Mouse (Mus musculus): ENCODE results near the gene Wasl.

Wasl gene

DNA sequence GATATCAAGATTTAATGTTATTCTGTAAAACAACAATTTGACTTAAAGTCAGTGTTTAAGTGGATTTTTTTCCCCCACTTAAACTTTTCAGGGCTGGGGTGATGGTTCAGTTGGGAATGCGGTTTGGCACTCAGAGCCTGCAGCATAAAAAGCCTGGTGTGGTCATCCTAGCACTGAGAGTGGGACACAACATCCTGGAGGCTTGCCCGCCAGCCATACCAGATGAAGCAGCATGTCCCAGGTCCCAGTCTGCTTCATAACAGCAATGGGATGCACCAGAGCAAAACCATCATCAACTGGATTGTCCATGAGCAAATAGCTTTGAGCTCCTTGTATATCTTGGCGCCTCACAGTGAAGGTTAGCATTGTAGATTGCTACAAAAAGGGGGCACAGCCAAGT lies 56.1 kb downstream of the Wasl start:
- in situ Hi-C loops (cut with MboI; ENCODE audit: unreplicated experiment in 2 of 2) = no loop called here

DNA sequence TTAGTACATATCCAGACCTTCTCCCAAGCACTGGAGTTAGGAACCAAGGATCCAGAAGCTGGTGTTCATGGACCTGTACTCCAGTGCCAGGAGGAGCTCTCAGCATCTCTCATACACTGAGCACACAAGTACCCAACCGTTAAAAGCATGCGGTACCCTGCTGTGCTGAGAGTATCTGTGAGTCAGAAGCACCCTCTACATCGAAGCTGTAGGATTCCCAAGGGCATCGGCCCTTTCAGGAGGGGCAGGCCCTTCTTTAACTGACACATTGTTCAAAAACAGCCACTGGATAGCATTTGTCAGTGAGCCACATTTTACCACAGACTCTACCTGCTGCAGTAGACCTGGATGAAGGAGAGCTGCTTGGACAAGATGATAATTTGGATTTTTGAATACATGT lies 56.7 kb downstream of the Wasl start:
- in situ Hi-C loops (cut with MboI; ENCODE audit: unreplicated experiment in 2 of 2) = no loop called here

DNA sequence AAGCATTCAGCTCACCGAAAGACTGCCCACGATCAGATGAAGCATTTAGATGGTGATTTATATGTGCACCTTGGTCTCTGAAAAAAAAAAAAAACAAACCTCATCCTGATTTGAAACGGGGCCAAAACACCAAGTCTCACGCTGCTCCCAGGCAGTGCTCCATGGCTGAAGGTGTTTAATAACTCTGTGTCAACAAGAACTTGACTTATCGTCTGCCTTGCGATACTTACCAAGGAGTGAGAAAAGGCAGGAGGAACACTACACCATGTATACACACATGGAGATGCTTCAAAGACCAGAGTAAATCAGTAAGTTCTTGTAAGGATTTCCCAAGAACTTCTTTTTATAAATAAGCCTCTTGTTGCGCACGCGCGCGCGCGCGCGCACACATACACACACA lies 57.3 kb downstream of the Wasl start:
- in situ Hi-C loops (cut with MboI; ENCODE audit: unreplicated experiment in 2 of 2) = no loop called here

DNA sequence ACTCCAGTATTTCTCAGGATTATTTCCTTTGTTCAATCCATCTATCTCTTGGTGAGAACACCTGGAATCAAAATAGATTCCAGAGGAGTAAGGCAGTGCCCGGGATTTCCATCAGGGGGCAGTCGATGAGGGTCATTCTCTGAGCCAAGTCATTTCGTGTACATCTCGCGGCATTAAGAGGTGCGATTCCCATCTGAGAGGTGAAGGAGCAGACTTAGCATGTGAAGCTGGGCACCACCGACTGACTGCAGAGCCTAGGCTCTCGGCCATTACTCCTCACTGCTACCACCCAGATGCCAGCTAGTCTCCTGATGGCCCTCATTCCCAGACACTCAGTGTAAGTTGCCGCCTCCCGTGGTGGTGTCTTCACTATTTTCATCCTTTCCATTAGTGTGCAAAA lies 58.3 kb downstream of the Wasl start:
- in situ Hi-C loops (cut with MboI; ENCODE audit: unreplicated experiment in 2 of 2) = no loop called here

DNA sequence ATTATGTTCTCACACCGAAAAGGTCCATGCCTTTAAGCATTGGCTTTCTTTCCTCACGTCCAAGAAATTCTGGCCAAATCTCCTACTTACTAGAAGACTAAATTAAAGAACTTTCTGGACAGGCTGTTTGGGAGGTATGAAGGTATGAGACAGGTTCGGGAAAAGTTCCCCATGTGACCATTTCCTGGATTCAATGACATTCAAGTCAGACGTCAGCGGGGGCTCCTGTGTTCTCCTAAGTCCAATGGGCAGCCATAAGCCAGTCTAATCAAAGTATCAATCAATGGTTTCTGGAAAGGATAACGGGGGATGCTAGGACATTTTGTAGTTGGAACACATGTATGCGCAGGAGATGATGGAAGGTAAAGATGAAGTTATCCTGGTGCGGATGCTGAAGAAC lies 59.2 kb downstream of the Wasl start:
- in situ Hi-C loops (cut with MboI; ENCODE audit: unreplicated experiment in 2 of 2) = no loop called here

DNA sequence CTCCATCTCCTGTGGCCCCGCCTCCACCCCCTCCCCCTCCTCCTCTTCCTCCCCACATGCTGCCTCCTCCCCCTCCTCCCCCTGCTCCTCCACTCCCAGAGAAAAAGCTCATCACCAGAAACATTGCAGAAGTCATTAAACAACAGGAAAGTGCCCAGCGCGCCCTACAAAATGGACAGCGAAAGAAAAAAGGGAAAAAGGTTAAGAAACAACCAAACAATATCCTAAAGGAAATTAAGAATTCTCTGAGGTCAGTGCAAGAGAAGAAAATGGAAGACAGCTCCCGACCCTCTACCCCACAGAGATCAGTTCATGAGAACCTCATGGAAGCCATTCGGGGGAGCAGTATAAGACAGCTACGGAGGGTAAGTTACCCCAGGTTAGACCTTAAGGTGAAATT lies 60.5 kb downstream of the Wasl start:
- in situ Hi-C loops (cut with MboI; ENCODE audit: unreplicated experiment in 2 of 2) = no loop called here

DNA sequence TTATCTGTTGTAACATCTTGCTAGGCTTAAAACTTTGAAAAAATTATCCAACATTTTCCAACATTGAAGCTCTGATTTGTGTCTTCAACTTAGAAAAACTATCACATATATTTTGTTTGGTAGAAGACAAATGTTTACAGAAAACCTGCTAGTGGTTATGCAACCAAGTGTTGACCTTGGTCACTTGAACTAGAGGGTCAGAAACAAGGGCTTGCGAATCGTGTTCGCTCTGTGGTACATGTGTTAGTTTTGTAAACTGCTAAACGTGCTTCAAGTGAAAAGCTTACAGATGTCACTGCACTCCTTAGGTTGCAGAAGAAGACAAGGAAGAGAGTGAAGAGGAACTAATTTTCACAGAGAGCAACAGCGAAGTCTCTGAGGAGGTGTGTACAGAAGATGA lies 61.8 kb downstream of the Wasl start:
- in situ Hi-C loops (cut with MboI; ENCODE audit: unreplicated experiment in 2 of 2) = no loop called here

DNA sequence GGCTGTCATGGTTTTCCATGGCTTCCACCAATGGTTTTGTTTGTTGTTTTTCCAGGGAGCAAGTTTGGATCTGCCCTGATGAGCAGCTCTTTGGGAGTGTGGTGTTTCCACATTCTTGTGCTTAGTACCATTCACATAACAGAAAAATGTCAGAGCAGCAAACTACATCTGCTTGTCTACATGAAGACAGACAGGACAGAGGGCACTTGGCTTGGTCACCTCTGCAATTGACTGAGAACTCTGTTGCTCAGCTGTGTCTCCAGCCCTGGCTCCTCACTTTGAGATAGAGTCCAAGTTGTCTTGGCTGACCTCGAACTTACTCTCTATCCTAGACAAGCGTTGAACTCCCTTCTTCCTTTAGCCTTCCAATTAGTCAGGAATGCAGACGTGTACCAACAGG lies 62.5 kb downstream of the Wasl start:
- in situ Hi-C loops (cut with MboI; ENCODE audit: unreplicated experiment in 2 of 2) = no loop called here

DNA sequence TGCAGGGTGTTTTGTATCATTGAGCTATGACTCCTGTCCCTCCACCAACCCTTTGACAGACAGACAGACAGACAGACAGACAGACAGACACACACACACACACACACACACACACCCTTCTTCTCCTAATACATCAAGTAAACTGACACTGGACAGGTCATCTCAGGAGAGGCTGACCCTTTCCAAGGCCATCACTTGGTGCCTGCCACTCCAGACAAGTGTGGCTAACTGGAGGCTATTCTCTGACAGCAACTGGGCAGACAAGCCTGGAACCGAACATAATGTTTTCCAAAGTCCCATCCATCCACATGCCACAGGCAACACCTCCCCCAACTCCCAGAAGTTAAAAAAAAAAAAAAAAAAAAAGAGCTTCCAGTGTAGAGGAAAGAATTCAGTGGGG lies 63.1 kb downstream of the Wasl start:
- in situ Hi-C loops (cut with MboI; ENCODE audit: unreplicated experiment in 2 of 2) = no loop called here

DNA sequence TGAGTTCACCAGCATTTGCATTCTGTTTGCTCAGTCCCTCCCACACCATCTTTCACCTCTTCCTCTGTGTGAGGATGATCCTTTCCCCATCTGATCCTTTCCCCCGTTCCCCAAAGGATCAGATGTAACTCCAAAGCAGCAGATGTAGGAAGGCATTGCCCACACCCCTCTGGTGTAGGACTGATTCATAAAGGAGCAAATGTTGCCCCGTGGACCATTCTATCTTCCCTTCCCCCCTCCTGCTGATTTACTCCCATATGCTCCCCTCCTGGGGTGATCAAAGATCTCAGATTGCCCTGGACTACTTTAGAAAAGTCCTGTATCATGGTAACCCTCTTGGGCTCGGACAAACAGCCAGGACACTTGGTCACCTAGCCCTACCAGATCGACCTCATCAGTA lies 64.1 kb downstream of the Wasl start:
- in situ Hi-C loops (cut with MboI; ENCODE audit: unreplicated experiment in 2 of 2) = no loop called here

DNA sequence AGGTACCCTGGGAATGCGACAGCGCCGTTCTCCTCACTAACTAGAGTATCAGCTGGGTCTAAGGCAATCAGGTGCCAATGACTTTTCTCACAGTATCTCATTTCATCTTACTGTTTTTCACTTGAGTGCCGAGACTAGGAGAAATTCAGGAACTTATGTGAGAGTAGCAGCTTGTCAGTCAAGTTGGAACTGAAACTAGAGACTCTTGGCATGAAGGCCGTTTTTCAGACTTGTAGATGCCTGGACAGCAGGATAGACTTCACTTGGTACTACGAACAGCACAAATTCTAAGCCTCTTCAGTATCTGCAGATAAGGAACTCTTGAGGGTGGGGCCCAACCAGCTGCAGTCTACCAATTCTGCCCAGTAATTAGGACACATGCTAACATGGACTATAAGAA lies 64.7 kb downstream of the Wasl start:
- in situ Hi-C loops (cut with MboI; ENCODE audit: unreplicated experiment in 2 of 2) = no loop called here

DNA sequence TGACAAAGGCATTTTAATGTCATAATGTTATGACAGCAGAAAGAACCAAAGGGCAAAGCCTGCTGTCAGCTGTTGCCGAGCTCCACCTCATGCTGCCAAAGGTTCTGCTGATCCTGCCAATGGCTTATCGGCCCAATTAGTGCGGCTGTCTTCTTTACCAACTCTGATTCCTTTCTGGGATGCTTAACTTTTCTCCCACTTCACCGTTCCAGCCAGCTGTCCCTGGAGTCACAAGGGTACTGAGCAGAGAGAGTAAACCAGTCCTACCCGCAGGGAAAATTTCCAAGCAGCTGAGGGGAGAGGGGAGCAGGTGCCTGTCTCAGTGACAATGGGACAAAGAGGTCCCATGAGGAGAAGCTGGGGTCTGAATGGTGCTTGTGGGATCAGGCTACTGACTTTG lies 65.2 kb downstream of the Wasl start:
- in situ Hi-C loops (cut with MboI; ENCODE audit: unreplicated experiment in 2 of 2) = no loop called here

DNA sequence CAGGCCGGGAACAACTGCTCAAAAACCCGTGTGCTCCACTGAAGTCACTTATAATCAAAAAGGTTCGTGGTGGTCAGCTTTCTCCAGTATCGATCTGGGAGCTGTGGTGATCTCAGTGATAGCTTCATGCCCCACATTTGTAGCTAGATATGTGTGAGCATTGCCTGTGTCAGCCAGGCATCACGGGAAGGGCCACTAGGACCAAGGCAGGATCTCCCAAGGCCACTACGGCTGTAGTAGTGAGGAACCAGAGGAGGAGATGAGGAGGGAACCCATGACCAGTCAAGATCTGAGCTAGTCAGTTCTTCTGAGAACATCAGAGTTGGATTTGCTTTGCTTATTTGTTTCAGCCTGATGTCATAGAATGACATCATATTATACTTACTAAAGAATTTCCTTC lies 65.6 kb downstream of the Wasl start:
- in situ Hi-C loops (cut with MboI; ENCODE audit: unreplicated experiment in 2 of 2) = no loop called here

DNA sequence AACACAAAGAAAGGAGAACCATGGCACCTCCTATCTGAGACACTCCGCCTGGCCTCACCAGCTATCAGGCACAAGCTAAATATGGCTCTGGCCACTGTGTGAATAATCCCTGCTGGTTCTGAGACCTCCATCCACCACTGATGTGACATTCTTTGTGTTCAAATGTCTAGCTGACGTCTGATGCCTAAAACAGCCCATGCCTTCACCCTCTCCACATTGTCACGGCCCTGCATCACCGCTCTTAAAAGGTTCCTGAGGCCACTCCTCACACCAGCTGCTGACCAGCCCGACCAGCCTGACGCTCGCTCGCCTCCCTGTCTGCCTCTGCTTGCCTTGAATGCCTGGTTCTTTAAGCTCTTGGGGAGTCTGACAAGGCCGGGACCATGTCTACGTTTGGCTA lies 67.3 kb downstream of the Wasl start, which contains the start of gene Lmod2:
Gene Lmod2, plus strand, starts transcription at position 263 of the 400 bp plus-strand sequence.
- in situ Hi-C loops (cut with MboI; ENCODE audit: unreplicated experiment in 2 of 2) = no loop called here

DNA sequence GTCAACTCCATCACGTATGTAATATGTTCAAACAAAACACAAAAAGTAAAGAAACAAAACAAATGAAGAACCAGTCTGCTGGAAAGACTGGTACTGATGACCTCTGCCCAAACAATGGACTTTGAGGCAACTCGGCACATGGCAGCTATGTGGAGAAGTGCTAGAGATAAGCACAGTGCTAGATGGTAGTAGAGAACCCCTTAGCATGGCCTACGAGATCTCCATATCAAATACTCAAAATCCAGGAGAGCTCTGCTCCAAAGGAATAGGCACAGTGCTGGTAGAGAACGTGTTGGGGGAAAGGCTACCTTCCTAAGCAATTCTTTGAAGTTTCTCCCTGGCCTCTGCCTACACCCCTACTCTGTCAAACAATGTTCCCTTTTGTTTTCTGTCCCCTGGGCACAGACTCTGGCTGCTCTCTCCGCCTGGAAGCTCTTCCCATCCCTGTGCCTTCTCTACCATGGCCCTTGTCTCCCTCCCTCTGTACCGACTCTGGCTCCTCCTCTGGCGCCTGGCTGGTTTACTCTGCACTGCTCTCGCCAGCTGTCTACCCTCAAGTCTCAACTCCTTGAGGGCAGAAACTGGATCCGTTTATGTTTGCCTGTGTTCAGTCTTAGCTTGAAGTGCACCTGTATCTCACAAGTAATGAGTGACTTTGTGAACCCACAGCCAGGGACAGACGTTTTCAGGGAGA lies 73.1 kb downstream of the Wasl start:
- in situ Hi-C loops (cut with MboI; ENCODE audit: unreplicated experiment in 2 of 2) = no loop called here

DNA sequence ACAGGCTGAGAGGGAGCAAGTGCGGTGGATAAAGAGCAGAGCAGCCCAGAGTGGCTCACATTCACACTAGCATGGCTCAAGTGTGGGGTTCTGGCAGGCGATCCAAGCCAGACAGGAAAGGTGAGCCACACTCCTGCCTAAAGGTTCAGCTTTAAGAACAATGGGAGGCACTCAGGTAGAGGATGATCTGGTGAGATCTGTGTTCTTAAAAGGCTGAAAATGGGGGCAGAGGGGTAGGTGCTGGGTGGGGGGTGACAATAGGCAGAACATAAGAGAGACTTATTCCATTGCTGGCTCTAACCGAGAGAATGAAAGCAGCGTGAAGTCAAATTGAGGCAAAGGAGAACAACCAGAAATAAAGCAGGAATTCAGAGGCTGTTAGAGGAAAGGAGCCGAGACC lies 74.5 kb downstream of the Wasl start:
- in situ Hi-C loops (cut with MboI; ENCODE audit: unreplicated experiment in 2 of 2) = no loop called here

DNA sequence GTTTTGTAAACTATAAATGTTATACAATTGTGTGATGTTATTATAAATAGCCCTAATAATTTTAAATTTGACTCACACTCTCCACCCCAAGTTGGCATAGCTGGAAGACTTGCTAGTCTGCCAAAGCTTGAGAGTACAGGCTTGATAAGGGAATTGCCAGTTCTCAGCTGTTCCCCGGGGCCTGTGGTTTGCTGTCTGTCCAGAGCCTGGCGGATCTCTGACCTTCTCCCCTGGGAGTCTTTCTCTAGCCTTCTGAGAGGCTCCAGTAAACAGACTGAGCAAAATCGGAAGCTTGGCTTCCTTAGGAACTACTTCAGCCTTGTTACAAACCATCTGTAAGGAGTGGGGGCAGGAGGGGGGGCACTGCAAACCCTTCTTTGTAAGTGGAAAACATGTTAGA lies 77.9 kb downstream of the Wasl start:
- in situ Hi-C loops (cut with MboI; ENCODE audit: unreplicated experiment in 2 of 2) = no loop called here

DNA sequence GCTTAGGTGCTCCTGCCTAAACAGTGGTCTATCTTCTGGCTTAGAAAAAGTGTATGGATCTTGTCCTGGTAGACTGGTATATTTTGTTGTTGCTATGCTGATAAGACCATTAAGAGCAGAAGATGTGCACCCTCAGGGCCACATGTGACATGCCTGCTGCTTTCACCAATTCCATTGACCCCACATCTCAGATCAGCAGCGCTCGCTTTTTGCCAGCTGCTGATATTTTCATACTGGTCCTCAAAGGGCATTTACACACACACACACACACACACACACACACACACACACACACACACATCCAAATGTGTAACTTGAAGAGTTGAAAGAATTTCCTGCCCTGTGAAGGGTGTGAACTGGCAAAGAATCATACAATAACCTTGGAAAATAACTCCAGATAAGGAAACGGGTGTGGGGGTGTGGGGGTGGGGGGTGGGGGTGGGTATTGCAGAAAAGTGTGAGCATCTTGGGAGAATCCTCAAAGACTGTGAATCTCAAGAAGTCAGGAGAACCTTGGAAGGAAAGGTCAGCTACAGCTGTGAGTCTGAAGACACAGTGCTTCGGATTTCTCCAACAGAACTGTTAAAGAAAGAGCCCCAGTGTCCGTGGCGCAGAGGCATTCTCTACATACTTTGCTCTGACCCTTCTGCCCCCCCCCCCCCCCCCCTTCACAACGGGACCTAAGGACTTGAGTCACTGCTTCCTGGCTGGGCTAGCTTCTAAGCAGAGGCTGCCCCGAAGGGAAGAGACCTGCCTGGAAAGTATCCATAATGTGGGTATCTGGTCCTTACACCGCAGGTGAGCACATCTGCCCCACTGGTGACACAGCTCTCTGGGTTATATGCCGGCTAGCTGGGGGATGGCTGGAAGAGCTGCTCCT lies 79.1 kb downstream of the Wasl start:
- in situ Hi-C loops (cut with MboI; ENCODE audit: unreplicated experiment in 2 of 2) = no loop called here

DNA sequence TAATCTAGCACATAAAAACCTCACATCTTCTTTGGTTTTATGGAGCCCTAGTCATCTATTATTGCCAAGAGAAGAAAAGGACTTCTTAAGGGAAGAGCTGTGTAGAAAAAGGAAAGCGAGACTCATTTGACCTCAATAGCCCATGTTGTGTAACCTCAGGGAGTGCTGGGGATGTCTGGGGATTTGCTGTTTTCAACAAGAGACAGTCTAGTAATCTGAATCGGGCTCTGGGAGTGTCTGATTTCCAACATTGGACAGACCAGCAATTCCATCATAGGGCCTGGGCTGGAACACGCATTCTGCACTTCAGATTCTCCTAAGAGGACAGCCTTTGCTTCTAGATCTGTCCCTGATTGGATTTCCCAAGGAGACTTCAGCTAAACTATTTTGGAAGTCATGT lies 81.4 kb downstream of the Wasl start:
- in situ Hi-C loops (cut with MboI; ENCODE audit: unreplicated experiment in 2 of 2) = no loop called here

DNA sequence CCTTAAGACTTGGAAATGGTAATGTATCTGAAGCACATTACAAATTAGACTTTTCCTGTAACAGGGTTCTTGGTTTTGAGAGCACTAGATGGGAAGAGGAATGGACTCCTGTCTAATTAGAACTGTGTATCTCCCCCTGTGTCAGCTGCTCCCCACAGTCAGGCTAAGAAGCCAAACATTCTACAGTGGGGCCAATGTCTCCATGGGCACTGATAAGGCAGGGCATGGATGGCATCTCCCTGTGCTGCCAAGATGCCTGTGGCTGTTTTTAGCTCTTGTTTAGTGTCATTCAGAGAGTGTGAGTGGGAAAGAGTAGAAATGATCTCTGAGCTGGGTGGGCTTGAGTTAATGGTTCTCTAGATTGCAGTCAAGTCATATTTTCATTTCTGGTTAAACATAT lies 91.5 kb downstream of the Wasl start:
- in situ Hi-C loops (cut with MboI; ENCODE audit: unreplicated experiment in 2 of 2) = no loop called here

DNA sequence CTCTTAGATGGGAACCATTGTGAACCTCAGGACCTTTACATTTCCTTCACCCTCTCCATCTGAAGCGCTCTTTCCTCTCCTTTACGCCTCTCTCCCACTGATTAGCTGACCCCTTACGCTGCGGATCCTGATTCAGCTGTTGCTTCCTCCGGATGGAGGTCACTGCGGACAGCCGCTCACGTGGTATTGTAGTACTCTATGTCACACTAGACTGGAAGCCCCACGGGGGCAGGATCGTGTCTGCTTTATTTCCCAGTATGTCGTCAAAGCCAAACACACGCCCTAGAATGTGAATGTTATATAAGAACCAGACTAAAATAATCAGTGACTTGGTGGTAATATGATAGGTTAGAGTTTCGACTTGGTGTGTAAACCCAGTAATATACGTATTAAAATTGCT lies 92.4 kb downstream of the Wasl start:
- in situ Hi-C loops (cut with MboI; ENCODE audit: unreplicated experiment in 2 of 2) = no loop called here

DNA sequence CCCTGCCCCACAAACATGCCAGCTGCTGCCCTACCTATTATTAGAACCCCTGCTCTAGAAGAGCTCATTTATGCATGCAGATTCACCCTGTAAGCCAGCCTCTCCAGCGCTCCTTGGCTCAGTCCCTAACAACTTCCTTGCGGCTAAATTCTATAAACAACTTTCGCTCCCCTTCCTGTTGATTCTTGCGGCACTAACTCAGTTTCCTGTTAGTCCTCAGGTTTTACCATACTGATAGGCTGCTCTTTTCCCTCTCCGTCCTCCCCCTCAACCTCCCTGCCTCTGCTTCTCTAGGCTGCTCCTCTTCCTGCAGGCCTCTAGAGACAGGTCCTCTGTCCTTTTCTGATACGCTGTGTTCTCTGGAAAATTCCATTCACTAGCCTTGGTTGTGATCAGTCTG lies 93.7 kb downstream of the Wasl start:
- in situ Hi-C loops (cut with MboI; ENCODE audit: unreplicated experiment in 2 of 2) = no loop called here
